Mouse (Mus musculus): ENCODE results near the gene Nubp1. TPM values are rescaled to one million over a fixed set of nuclear protein-coding genes. Genes with fewer than 3 reads are reported as not detected.

Gene Nubp1
- total RNA-seq, 1 experiment from 2014 or later, result 55.7 TPM

- ATAC-seq (replicated peaks; ENCODE audit: low read depth, poor library complexity, severe bottlenecking), result peak; percentile 46
Observed at GRCm38 (mm10) chr16:10415976-10416375, 4.2 kb downstream of the Nubp1 start.

DNA sequence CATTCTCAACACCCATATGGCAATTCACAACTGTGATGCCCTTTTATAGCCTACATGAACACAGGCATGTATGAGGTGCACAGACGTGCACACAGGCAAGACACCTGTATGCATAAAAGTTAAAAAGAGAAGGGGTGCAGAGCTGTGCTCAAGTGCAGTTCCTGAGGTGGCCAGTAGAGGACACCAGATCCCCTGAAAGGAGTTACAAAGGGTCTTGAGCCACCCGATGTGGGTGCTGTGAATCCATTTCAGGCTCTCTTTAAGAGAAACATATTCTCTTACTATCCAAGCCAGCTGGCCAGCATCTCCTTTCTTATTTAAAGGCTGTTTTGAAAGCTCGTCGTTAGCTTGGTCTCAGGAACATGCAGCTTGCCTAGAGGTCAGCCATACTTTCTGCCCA, 5.1 kb downstream of the Nubp1 start:
- ATAC-seq (replicated peaks; ENCODE audit: low read depth, poor library complexity, severe bottlenecking), result no peak

- ATAC-seq (replicated peaks; ENCODE audit: low read depth, poor library complexity, severe bottlenecking), result peak; percentile 77
Observed at GRCm38 (mm10) chr16:10417723-10418259, 6.0 kb downstream of the Nubp1 start.

- no peak for ATAC-seq (replicated peaks; ENCODE audit: low read depth, poor library complexity, severe bottlenecking)
Observed at GRCm38 (mm10) chr16:10420447-10421054, 8.8 kb downstream of the Nubp1 start.

- ATAC-seq (replicated peaks; ENCODE audit: low read depth, poor library complexity, severe bottlenecking), result no peak
Observed at GRCm38 (mm10) chr16:10431911-10432310, 20.2 kb downstream of the Nubp1 start.

DNA sequence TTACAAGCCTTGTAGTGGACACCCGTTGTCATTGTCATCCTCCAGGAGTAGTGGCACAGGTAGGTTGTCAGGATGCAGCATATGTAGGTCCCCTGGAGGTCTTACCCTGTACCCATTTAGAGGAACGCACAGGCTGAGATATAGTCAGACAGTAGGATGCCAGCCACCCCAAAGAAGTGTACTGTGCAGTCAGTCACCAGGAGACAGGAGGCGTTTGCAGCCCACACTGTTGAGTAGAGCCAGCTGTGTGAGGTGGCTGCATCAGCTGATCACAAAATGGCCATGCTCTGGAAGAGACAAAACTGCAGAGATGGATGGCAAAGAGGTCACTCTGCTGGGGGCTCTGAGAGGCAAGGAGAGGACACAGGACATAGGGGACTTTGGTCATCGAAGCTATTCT, 20.6 kb downstream of the Nubp1 start:
- no peak for ATAC-seq (replicated peaks; ENCODE audit: low read depth, poor library complexity, severe bottlenecking)

DNA sequence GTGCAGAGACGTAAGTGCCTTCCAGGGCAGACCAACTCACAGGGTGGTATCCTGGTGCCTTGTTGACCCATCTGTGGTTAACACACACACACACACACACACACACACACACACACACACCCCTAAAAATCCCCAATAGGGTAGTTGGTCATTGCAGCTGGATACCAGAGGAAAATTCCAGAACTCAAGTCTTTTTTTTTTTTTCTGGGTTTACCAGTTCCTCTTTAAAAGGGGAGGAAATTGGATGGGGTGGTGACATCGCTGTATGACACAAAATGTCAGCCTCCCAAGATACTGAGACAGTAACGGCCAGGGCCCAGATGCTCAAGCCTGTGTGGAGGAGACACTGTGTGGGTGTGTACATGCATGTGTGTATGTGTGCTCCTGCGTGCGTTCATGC, 21.6 kb downstream of the Nubp1 start:
- peak; percentile 50 for ATAC-seq (replicated peaks; ENCODE audit: low read depth, poor library complexity, severe bottlenecking)

- ATAC-seq (replicated peaks; ENCODE audit: low read depth, poor library complexity, severe bottlenecking), result no peak; the same call in 1 of the 2 replicates
Observed at GRCm38 (mm10) chr16:10436166-10436565, 24.4 kb downstream of the Nubp1 start.

- ATAC-seq (replicated peaks; ENCODE audit: low read depth, poor library complexity, severe bottlenecking), result no peak
Observed at GRCm38 (mm10) chr16:10438055-10438454, 26.3 kb downstream of the Nubp1 start.

- ATAC-seq (replicated peaks; ENCODE audit: low read depth, poor library complexity, severe bottlenecking), result peak; percentile 62
Observed at GRCm38 (mm10) chr16:10441328-10441727, 29.6 kb downstream of the Nubp1 start.

GRCm38 (mm10) chr16:10441761-10442160, 30.0 kb downstream of the Nubp1 start:
- peak; percentile 61 for ATAC-seq (replicated peaks; ENCODE audit: low read depth, poor library complexity, severe bottlenecking)

GRCm38 (mm10) chr16:10443723-10444122, 32.0 kb downstream of the Nubp1 start:
- ATAC-seq (replicated peaks; ENCODE audit: low read depth, poor library complexity, severe bottlenecking), result no peak

DNA sequence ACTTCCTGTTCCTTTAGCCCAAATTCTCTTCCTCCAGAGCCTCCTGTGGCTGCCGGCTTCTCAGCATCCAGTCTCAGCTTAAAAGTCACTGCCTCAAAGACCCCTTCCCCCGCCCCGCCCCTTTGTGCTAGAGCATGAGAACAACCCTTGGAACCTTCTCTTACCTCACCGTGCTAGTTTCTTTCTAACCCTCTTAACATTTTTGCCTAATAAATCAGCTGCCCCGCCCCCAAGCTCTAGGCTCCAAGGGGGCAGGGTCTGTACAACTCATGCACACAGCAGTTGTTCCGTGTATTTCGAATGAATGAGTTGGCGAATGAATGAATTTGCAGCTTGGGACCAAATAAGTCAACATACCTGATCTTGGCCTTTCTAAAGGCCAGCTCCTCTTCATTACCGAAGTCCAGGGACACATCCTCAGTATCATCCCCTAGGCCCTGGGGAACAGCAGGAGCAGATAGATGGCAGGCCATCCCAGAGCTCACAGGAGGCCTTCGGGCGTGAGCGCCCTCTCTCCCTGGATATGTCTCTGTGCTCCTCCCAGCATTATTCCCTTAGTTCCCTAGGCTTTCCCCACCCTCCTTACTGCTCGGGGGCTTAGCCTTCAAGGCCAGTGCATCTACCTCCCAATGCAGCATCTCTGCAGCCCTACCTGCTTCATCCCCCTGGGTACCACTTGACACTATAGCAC, 35.0 kb downstream of the Nubp1 start:
- ATAC-seq (replicated peaks; ENCODE audit: low read depth, poor library complexity, severe bottlenecking), result no peak

DNA sequence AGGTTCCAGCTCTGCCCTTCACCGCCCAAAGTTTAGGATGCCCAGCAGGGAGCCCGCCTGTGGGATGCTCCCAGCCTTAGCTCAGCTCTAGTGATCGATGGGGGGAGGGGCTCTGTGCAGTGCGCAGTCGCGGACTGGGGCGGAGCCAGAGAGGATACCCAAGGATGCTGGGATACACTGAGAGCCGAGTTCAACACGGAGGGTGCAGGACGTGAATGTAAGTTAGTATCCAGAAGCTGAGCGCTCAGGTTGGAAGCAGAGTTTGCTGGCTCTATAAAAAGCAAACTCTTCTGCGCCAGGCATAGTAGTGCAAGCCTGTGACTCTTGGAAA, 35.5 kb downstream of the Nubp1 start, which contains the start of gene Tvp23a:
Gene Tvp23a, minus strand, starts transcription at position 99 of the 331 bp plus-strand sequence.
- no peak for ATAC-seq (replicated peaks; ENCODE audit: low read depth, poor library complexity, severe bottlenecking)

GRCm38 (mm10) chr16:10447781-10448180, 36.0 kb downstream of the Nubp1 start:
- peak; percentile 30 for ATAC-seq (replicated peaks; ENCODE audit: low read depth, poor library complexity, severe bottlenecking)

GRCm38 (mm10) chr16:10448931-10449330, 37.2 kb downstream of the Nubp1 start:
- ATAC-seq (replicated peaks; ENCODE audit: low read depth, poor library complexity, severe bottlenecking), result peak; percentile 15; the same call in 1 of the 2 replicates

DNA sequence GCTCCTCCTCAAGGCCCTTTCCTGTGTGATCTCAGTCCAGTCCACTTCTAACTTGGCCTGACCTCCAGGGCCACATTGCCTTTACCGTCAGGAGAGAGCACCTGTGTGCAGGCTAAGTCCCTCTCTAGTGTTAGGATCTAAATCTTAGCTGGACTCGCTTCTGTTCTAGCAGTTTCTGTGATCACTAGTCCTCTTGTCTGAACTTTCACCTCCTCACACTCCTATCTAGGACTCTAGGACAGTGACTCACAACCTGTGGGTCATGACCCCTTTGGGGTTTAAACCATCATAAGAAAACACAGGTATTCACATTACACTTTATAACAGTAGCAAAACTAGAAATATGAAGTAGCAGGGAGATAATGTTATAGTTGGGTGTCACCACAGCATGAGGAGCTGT, 40.2 kb downstream of the Nubp1 start:
- no peak for ATAC-seq (replicated peaks; ENCODE audit: low read depth, poor library complexity, severe bottlenecking)

DNA sequence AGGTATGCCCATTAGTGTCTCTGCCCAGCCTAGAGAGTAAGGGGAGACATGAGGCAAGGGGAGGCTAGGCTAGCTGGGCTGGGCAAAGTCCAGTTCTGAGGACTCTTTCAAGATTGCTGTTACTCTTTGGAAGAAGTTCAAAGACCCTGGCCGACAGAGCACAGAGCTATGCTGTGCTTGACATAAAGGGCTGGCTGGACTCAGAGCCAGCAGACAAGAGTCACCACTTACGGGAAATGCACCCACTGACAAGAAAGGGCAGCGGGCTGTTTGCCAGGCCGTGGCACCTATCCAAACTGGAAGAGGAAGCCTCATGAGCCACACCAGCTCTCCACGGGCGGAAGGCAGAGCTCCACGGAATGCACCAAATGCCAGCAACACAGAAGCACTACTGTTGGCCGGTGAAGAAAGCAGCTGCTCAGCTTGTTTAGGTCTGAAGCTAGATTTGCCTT, 40.7 kb downstream of the Nubp1 start:
- peak; percentile 87 for ATAC-seq (replicated peaks; ENCODE audit: low read depth, poor library complexity, severe bottlenecking)

DNA sequence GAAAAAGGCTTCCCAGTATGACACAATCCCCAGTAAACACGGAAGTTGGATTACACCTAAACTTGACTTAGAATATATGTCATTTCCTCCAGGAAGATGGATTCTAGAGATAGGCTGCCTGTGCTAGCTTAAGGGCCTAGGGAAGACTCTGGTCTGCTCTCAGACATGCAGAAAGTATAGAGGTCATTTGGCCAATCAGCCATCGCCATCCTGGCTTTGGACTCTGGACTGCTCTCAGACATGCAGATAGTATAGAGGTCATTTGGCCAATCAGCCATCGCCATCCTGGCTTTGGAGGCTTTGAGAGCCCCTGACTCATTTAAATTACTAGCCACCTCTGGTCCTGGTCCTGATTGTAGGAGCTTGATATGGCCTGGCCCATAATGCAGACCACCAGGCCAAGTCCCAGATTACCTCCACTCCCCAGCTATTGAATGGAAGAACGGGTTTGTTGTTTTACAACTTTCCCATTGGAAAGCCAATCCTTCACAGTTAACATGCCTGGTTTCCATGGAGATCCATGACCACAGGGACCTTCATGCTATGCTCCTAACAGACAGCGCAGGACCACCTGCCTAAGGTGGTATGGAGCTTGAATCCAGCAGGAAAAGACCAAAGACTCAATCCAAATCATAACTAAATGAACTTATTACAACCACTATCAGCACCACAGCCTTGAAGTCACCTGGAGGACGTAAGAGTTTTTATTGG, 42.3 kb downstream of the Nubp1 start:
- ATAC-seq (replicated peaks; ENCODE audit: low read depth, poor library complexity, severe bottlenecking), result no peak

DNA sequence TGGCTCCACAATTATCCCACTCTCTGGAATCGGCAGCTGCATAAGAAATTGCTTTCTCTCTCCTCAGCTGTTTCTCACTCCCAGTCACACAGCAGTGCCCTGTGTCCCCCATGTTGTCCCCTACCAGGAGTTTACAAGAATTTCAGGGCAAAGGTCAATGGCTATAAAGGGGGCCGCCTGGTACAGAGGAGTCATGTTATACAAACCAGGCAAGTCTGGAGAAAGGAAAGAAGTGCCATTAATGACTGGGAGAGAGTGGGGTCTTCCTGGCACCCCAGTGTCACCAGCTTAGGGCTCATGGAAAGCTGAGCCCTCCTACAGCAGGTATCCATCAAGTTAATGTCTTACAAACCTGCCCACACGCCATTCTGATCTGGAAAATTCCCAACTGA, 42.8 kb downstream of the Nubp1 start:
- no peak for ATAC-seq (replicated peaks; ENCODE audit: low read depth, poor library complexity, severe bottlenecking)

GRCm38 (mm10) chr16:10460188-10460587, 48.4 kb downstream of the Nubp1 start:
- no peak for ATAC-seq (replicated peaks; ENCODE audit: low read depth, poor library complexity, severe bottlenecking)

Measured in common myeloid progenitor, adult 5-6 weeks (primary cell).